Mouse (Mus musculus): ENCODE measurements around the gene Slc8b1.

Gene Slc8b1

GRCm38 (mm10) chr5:120569791-120570190 lies 58.8 kb downstream of the Slc8b1 start:
- DNase-seq: no peak

- no peak for DNase-seq
These were observed 59.4 kb downstream of the Slc8b1 start for GRCm38 (mm10) chr5:120570289-120570897.

GRCm38 (mm10) chr5:120571056-120571740 lies 60.2 kb downstream of the Slc8b1 start:
- DNase-seq: no peak

DNA sequence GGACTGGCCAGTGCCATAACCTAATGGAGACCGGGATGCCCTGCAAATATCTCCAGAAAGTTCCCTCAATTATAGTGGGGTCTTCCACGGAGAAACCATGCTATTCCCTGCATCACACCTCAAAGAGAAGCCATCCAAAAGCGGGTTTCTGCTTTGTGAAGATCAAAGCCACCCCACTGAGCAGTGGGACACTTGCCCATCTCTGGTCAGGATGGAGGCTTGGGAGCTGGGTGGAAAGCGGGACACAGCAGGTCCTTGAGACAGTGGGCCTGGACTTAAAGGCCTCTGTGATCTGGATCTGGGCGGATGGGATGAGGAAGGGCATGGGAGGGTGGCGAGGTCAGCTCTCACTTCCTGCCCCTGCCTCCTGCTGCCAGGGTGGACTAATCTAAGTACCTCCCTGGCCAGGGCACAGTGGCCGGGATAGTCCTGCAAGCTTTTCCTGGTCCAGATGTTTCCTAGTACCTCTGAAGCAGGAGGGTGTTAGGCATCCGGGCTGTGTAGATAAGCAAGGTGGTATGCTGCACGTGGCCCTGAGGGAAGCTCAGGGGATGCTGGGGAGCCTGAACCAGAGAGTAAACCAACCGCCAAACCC lies 63.6 kb downstream of the Slc8b1 start:
- no peak for DNase-seq

- peak; percentile 66 for DNase-seq
These were observed 65.9 kb downstream of the Slc8b1 start for GRCm38 (mm10) chr5:120576781-120577301.

GRCm38 (mm10) chr5:120577935-120578441 lies 67.0 kb downstream of the Slc8b1 start:
- DNase-seq: peak; percentile 82

DNA sequence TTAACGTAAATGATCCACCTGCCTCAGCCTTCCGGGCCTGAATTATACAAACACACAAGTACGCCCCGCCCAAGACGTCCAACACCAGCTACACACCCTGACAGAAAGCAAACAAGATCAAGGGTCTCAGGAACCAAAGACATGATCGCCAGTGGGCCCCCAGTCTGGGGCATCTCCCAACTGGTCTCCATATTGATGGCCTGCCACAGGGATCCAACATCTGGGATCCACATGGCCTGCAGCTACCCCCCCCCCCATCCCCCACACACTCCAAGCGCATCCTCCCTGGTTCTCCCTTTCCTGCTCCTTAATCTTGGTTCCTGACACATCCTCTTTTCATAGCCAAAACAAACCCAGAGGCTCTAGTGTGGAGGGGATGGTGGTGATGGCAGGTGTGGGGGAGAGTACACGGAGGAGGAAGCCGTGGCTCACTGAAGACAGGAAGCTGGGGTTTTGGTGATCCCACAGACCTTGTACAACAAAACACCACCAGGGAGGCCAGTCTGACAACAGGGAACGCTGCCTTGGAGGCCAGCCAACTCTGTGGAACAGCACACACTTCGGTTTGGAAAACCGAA lies 67.6 kb downstream of the Slc8b1 start:
- DNase-seq: peak; percentile 82

- DNase-seq: peak; percentile 64
These were observed 68.4 kb downstream of the Slc8b1 start for GRCm38 (mm10) chr5:120579211-120579897.

DNA sequence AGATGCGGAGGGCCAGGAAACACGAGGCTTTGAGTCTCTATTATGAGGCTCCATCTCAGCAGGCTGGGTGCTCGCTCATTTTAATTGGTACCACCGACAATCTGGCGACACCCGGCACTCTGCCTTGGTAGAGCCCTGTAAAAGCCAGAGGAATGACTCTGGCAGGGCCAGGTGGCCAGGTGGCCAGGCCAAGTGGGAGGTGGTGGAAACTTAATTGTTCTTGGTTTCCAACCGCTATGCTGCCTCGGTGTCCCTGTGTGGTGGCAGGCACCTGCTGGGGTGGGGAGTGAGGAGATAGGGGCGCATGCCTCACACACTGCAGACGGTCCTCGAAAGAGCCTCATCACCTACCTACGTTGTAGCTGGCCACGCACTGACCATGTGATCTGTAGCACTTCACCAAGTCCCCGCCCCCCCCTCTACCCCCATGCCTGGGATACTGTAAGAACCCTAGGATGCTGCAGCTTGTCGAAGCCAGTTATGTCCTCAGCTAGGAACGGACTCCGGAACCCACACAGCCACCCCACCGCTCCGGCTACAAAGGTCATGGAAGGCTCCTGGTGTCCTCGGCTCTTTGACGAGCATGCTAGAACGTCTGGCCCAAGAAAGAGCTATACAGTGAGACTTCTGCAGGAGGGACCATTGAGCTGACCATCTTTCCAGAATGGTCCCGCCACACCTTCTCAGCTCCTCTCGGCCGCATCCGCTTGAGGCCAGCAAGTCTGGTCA lies 69.1 kb downstream of the Slc8b1 start:
- peak; percentile 56 for DNase-seq

- no peak for DNase-seq
These were observed 71.0 kb downstream of the Slc8b1 start for GRCm38 (mm10) chr5:120582002-120582401.

DNA sequence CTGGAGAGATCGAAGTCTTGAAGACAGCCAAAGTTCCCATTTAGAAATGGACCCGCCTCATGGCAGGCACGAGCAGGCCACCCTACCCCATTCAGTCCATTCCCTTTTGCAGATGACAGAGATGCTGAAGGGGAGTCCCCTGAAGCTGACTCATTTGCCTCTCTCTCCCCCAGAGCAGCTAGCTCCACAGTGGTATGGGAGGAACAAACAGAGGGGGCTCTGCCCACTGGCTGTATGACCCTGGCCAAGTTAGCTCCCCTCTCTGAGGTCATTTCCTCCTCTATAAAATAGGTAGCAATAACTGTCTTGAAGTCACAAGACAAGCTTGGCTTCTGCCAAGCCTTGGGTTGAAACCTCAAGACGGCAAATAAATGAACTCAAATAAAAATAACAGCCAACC lies 72.5 kb downstream of the Slc8b1 start:
- DNase-seq: no peak

All from thymus, postnatal 25 days (tissue).